Mouse (Mus musculus) liver, embryonic 16.5 days (tissue): ENCODE measurements around the gene Max. TPM values are rescaled to one million over a fixed set of nuclear protein-coding genes. Genes with fewer than 3 reads are reported as not detected.

Experiments
- ATAC-seq: fragments of 200-750 bp; cut with Nextera tagmentation; 2 replicates; pipeline ENCODE4 v1.8.0; 2017; ENCODE audit warnings: low read depth, mild to moderate bottlenecking, moderate number of reproducible peaks, moderate library complexity
- H3K27ac ChIP-seq: fragments of 300-500 bp; sonication (generic); 2 replicates; pipeline ENCODE4 v1.5.1; 2014; ENCODE audit warnings: mild to moderate bottlenecking, low read length
- H3K27me3 ChIP-seq: fragments of 300-500 bp; sonication (generic); 2 replicates; pipeline ENCODE4 v1.6.1; 2014; ENCODE audit warnings: low read depth, low read length, mixed read lengths; ENCODE audit not compliant: control insufficient read depth, insufficient read depth
- H3K36me3 ChIP-seq: fragments of 300-500 bp; sonication (generic); 2 replicates; pipeline ENCODE4 v1.6.1; 2014; ENCODE audit warnings: mild to moderate bottlenecking; ENCODE audit not compliant: control insufficient read depth, insufficient read depth
- H3K4me1 ChIP-seq: fragments of 300-500 bp; sonication (generic); 2 replicates; pipeline ENCODE4 v1.6.1; 2014; ENCODE audit warnings: low read depth, low read length, mixed read lengths; ENCODE audit not compliant: control insufficient read depth
- H3K4me2 ChIP-seq: fragments of 300-500 bp; sonication (generic); 2 replicates; pipeline ENCODE4 v1.6.1; 2014; ENCODE audit warnings: low read depth, low read length, mixed read lengths
- H3K4me3 ChIP-seq: fragments of 300-500 bp; sonication (generic); 2 replicates; pipeline ENCODE4 v1.5.1; 2014; ENCODE audit warnings: low read depth, mild to moderate bottlenecking, low read length
- H3K9ac ChIP-seq: fragments of 300-500 bp; sonication (generic); 2 replicates; pipeline ENCODE4 v1.6.1; 2014; ENCODE audit warnings: low read depth, low read length
- H3K9me3 ChIP-seq: fragments of 300-500 bp; sonication (generic); replicated peaks from 2 replicates; pipeline ENCODE4 v1.6.1; 2016; ENCODE audit warnings: low read length; ENCODE audit not compliant: control insufficient read depth
- WGBS: fragments of 180-500 bp; shearing (Covaris S2); extraction: QIAGEN DNeasy Blood & Tissue Kit; methylation state at CpG from one replicate; pipeline ENCODE4 v1.1.7; 2014; ENCODE audit not compliant: insufficient replicate concordance; 5-methylcytosine and 5-hydroxymethylcytosine counted together
- polyA plus RNA-seq: library from polyadenylated mRNA; unstranded; fragments of >200 nt; fragmentation: Nextera tagmentation; extraction: Ambion mirVana; gene quantifications from 2 replicates; pipeline ENCODE4 v1.2.1, GENCODE M21; 2015

The Max gene
- polyA plus RNA-seq, 1 experiment from 2014 or later, result 7.6 TPM

DNA sequence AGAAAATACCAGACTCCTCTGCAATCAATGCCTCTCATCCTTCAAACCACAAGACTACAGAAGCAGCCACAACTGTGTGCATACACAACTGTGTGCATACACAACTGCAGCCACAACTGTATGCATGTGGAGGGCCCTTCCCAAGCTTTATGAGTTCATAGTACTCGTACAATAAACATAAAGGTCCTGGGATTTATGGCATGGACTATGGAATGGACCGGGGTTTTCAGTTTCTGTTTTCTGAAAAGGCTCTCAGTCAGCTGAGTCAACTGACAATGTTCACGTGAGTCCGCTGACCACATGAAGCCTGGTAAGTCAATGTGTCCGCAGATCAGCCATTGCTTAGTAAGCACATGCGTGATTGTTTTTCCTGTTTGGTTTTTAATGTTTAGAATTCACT is 18.5 kb downstream of the Max start:
- Histone ChIP-seq H3K9ac (no peak overlapping the region), H3K27ac (no peak overlapping the region), H3K4me2 (no peak overlapping the region), H3K4me1 (peaks cover 38% of the 10 kb centered on the region), H3K27me3 (no peaks in the 10 kb centered on the region), H3K36me3 (peaks cover 36% of the 10 kb centered on the region), H3K4me3 (no peak overlapping the region), H3K9me3 (no peaks in the 10 kb centered on the region)
- ATAC-seq, result no peak
- 78% methylated on average over 6 of the region's 6 CpGs for WGBS

DNA sequence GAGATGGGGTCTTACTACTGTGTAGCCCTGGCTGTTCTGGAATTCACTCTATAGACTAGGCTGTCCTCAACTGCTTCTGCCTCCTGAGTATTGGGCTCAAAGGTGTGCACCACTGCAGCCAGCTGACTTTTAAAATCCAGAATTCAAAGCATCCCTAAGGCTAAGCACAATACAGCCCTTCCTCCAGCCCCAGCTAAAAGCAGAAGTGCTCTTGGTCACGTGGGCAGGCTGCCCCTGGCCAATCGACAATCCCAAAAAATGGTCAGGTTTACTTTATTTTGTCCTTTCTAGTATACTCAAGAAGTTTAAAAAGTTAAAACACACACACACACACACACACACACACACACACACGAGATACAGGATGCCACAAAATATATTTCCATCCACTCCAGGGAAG is 19.0 kb downstream of the Max start:
- Histone ChIP-seq H3K9ac (no peak overlapping the region), H3K36me3 (peaks cover 37% of the 10 kb centered on the region), H3K4me2 (no peak overlapping the region), H3K4me1 (peaks cover 35% of the 10 kb centered on the region), H3K27me3 (no peaks in the 10 kb centered on the region), H3K27ac (no peak overlapping the region), H3K4me3 (no peak overlapping the region), H3K9me3 (no peaks in the 10 kb centered on the region)
- ATAC-seq, result no peak
- WGBS, result 42% methylated on average over 3 of the region's 3 CpGs

DNA sequence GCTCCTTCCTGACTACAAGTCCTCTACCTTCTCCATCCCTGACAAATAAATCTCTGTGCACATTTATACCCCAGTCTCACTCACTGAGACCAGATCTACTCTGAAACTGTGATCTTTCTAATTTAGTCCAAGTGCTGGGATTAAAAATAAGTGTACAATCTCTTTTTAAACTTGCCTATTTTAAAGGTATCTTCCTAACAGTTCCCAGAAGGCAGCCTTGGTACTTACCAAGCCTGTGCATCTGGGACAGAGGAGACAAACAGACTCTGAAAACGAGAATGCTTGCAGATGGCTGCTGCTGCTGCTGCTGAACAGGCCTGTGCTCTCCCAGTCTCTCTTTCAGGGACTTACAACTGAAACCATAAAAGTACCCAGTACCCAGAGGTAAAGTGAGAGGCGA is 19.5 kb downstream of the Max start:
- Histone ChIP-seq H3K4me1 (peaks cover 29% of the 10 kb centered on the region), H3K4me3 (no peak overlapping the region), H3K9ac (no peak overlapping the region), H3K4me2 (no peak overlapping the region), H3K27me3 (no peaks in the 10 kb centered on the region), H3K9me3 (no peaks in the 10 kb centered on the region), H3K27ac (peak overlapping the region; percentile 33; the same call in 1 of the 2 replicates), H3K36me3 (peaks cover 33% of the 10 kb centered on the region)
- WGBS, result 67% methylated on average over 2 of the region's 2 CpGs
- no peak for ATAC-seq

DNA sequence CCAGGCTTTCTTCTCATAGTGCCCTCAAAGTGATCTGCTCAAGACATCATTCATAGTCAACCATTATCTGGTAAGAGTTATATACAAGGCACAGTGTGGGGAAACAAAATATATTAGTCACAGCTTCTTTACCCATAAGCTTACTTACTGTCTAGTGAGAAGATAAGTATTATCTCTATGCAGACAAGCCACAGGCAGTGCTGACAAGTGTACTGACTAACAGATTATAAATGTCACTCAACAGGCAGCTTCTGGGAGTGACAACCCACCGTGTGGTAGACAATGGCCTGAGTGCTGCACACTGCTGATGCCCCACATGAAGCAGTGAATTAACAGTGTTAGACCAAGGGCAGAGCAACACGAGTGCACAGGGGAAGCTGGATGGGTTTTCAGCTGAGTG is 20.5 kb downstream of the Max start:
- peaks cover 24% of the 10 kb centered on the region for H3K4me1 ChIP-seq
- H3K9ac ChIP-seq, result no peak overlapping the region
- peaks cover 35% of the 10 kb centered on the region for H3K36me3 ChIP-seq
- peak; percentile 89 for ATAC-seq
- no peaks in the 10 kb centered on the region for H3K27me3 ChIP-seq
- no peak overlapping the region for H3K4me2 ChIP-seq
- no peaks in the 10 kb centered on the region for H3K9me3 ChIP-seq
- H3K27ac ChIP-seq, result peak overlapping the region; percentile 64; the same call in 1 of the 2 replicates
- 22% methylated on average over 2 of the region's 2 CpGs for WGBS
- no peak overlapping the region for H3K4me3 ChIP-seq

DNA sequence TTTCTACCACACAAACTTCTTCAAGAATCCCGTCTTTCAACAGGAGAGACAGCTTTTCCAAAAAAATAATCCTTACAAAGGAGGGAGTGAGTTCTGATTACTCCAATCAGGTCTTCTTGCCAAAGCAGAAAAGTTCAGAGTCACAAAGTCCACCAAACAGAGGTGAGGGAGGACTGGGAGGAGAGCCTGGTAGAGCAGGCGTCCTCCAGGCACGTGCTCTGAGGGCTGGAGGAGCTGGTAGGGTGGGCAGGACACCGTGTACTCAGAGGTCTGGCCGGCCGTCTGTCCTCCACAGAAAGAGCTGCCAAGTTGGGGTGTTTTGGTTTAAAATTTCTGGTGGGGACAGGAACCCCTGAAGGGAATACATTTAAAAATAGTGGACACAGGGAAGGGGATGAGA is 24.0 kb downstream of the Max start:
- Histone ChIP-seq H3K9me3 (no peaks in the 10 kb centered on the region), H3K4me3 (no peak overlapping the region), H3K9ac (no peak overlapping the region), H3K27me3 (no peaks in the 10 kb centered on the region), H3K36me3 (peaks cover 35% of the 10 kb centered on the region), H3K27ac (no peak overlapping the region), H3K4me1 (peaks cover 24% of the 10 kb centered on the region), H3K4me2 (no peak overlapping the region)
- no peak for ATAC-seq
- WGBS, result 86% methylated on average over 6 of the region's 6 CpGs

DNA sequence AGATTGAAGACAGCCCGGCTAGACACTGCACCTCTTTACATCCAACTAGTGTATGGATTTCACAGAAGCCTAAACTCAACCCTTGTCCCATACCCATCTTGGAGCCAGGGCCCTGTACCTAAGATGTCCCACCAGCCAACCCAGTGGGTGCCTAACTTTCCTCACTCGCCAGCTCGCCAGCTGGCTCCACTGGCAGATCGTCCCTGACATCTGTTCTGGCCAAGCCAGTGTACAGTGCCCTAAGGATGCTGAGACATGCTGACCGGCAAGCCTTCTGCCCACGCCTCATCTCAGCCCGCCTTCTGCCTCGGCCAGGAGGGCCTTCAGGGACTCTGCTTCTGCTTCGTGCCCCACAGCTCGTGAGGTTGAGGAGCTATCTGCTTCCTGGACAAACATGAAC is 25.8 kb downstream of the Max start:
- ATAC-seq, result no peak
- peaks cover 10% of the 10 kb centered on the region for H3K4me1 ChIP-seq
- H3K4me3 ChIP-seq, result no peak overlapping the region
- H3K4me2 ChIP-seq, result no peak overlapping the region
- H3K36me3 ChIP-seq, result peaks cover 31% of the 10 kb centered on the region
- no peaks in the 10 kb centered on the region for H3K9me3 ChIP-seq
- H3K27ac ChIP-seq, result no peak overlapping the region
- H3K27me3 ChIP-seq, result no peaks in the 10 kb centered on the region
- 83% methylated on average over 10 of the region's 10 CpGs for WGBS
- no peak overlapping the region for H3K9ac ChIP-seq

DNA sequence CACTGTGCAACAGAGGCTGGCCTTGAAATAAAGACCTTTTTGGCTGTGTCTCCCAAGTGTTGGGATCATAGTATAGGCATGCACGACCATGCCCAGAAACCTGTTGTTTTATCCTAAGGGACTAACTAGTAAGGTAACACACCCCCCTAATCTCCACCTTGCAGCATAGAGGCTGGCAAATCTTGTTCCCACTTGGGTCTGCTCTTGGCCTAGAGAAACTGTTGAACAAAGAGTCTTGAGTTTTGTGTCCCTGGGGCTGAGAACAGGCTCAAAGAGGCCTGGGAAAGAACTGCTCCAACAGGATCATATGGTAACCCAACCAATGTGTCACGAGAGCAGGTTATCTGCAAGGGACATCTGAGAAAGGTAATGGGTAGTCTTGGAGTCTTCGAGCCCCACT is 27.6 kb downstream of the Max start:
- Histone ChIP-seq H3K4me1 (peaks cover 15% of the 10 kb centered on the region), H3K4me3 (no peak overlapping the region), H3K27ac (no peak overlapping the region), H3K4me2 (no peak overlapping the region), H3K9ac (no peak overlapping the region), H3K36me3 (peaks cover 21% of the 10 kb centered on the region), H3K27me3 (no peaks in the 10 kb centered on the region), H3K9me3 (no peaks in the 10 kb centered on the region)
- no peak for ATAC-seq
- WGBS, result 64% methylated on average over 3 of the region's 3 CpGs

DNA sequence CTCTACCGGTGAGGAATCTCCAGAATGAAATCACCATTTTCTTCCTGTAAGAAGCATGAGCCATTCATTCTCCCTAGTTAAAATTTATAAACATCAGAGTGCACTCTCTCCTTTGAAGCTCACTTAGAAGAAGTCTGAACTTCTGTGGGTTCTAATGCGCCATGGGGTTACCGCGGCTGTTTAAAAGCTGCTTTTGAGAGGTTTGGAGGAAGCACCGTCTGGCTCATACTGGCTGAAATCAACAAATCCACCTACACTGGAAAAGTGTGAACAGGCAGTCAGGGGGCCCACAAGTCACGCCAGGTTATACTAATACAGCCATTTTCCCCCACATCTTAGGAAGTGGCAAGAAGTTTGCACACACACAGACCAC is 29.3 kb downstream of the Max start:
- 78% methylated on average over 6 of the region's 6 CpGs for WGBS
- H3K9me3 ChIP-seq, result no peaks in the 10 kb centered on the region
- no peak overlapping the region for H3K4me3 ChIP-seq
- H3K9ac ChIP-seq, result no peak overlapping the region
- peaks cover 15% of the 10 kb centered on the region for H3K4me1 ChIP-seq
- no peaks in the 10 kb centered on the region for H3K27me3 ChIP-seq
- H3K27ac ChIP-seq, result no peak overlapping the region
- no peak overlapping the region for H3K4me2 ChIP-seq
- no peak for ATAC-seq
- peaks cover 10% of the 10 kb centered on the region for H3K36me3 ChIP-seq

DNA sequence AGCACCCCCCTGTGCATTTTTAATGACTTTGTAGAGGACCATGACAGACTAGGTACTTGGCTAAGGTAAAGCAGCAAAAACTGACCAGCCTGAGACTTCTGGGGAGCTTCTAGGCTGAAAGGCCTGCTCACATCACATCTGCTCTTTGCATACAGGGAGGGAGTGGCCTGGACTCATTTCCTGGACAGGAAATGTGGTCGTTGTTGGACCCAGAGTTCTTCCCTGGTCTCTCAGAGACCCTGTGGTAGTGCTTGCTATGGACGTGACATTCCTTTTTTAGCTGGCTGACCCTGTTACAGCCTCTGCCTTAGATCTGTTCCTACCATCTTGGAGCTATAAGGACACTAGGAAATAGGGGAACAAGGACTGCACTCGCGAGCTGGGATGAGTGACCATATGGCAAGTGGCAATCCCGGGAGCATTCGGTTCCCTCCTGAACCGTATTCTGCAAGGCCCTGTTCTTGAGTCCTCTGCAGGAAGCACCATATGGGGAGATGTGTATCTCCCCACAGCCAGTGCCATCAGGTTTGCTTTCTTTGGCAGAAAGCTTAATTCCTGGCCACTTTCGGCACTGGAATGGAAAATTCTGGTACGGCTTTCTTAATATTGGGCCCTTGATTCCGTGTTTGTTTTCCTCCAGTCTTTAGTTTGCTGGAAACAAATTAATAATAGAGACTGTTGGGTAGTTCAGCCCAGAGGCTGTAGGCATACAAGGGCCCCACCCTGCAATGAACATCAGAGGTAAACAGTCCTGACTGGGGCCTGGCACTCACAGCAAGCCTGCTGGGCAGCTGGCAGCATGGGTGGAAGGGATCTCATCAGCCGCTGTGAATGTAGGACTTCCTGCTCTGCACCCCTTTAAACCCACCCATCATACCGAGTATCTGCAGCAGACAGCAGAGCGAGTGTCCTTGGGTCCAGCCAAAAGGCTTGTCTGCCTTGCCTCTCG is 30.0 kb downstream of the Max start:
- 69% methylated on average over 14 of the region's 14 CpGs for WGBS
- Histone ChIP-seq H3K27ac (no peak overlapping the region), H3K27me3 (no peaks in the 10 kb centered on the region), H3K4me2 (no peak overlapping the region), H3K36me3 (peaks cover 10% of the 10 kb centered on the region), H3K9me3 (no peaks in the 10 kb centered on the region), H3K4me1 (peaks cover 15% of the 10 kb centered on the region), H3K9ac (no peak overlapping the region), H3K4me3 (no peak overlapping the region)
- ATAC-seq, result no peak
